Mouse (Mus musculus) macrophage (primary cell): Measurements from ENCODE around the gene Prr5. TPM values are rescaled to one million over a fixed set of nuclear protein-coding genes. Genes with fewer than 3 reads are reported as not detected.

ENCODE experiments used
- H3K27ac ChIP-seq: fragments of 350-480 bp; formaldehyde crosslinking; 2 replicates; pipeline ENCODE4 v1.9.0; 2021
- H3K36me3 ChIP-seq: fragments of 350-480 bp; formaldehyde crosslinking; 2 replicates; pipeline ENCODE4 v1.9.0; 2021; ENCODE audit errors: inconsistent target
- H3K4me3 ChIP-seq: fragments of 350-480 bp; formaldehyde crosslinking; 2 replicates; pipeline ENCODE4 v1.9.0; 2021; ENCODE audit errors: inconsistent target
- H3K79me2 ChIP-seq: fragments of 350-480 bp; formaldehyde crosslinking; 2 replicates; pipeline ENCODE4 v1.9.0; 2021; ENCODE audit errors: inconsistent target
- WGBS: methylation state at CpG from one replicate; pipeline ENCODE4 v1.1.7; 2026; ENCODE audit warnings: inconsistent platforms; ENCODE audit not compliant: missing documents; 5-methylcytosine and 5-hydroxymethylcytosine counted together
- polyA plus RNA-seq: library from polyadenylated mRNA; stranded (reverse); fragments of 250-400 nt; gene quantifications from 3 replicates; pipeline ENCODE4 v1.2.4, GENCODE M21; 2018; ENCODE audit warnings: inconsistent platforms

The Prr5 gene
- polyA plus RNA-seq, 1 experiment from 2014 or later, result 1.3 TPM

- WGBS, result 80% methylated on average over 1 of the region's 1 CpGs
Observed at GRCm38 (mm10) chr15:84641948-84642347, 27.5 kb upstream of the Prr5 start.

GRCm38 (mm10) chr15:84643178-84643577 lies 26.2 kb upstream of the Prr5 start:
- 9% methylated on average over 1 of the region's 1 CpGs for WGBS
- no peak overlapping the region for H3K27ac ChIP-seq
- H3K4me3 ChIP-seq, result no peak overlapping the region
- H3K79me2 ChIP-seq, result no peaks in the 10 kb centered on the region
- no peaks in the 10 kb centered on the region for H3K36me3 ChIP-seq

More at GRCm38 (mm10) chr15:84641948-84642347, 27.5 kb upstream of the Prr5 start:
- H3K4me3 ChIP-seq, result no peak overlapping the region
- no peak overlapping the region for H3K27ac ChIP-seq
- no peaks in the 10 kb centered on the region for H3K36me3 ChIP-seq
- H3K79me2 ChIP-seq, result no peaks in the 10 kb centered on the region

- 96% methylated on average over 6 of the region's 6 CpGs for WGBS
- Histone ChIP-seq H3K36me3 (no peaks in the 10 kb centered on the region), H3K27ac (no peak overlapping the region), H3K79me2 (no peaks in the 10 kb centered on the region), H3K4me3 (no peak overlapping the region)
Observed at GRCm38 (mm10) chr15:84651481-84651880, 17.9 kb upstream of the Prr5 start.

GRCm38 (mm10) chr15:84653151-84653550 lies 16.3 kb upstream of the Prr5 start:
- H3K27ac ChIP-seq, result no peak overlapping the region
- no peaks in the 10 kb centered on the region for H3K79me2 ChIP-seq
- no peaks in the 10 kb centered on the region for H3K36me3 ChIP-seq
- WGBS, result 99% methylated on average over 7 of the region's 7 CpGs
- H3K4me3 ChIP-seq, result no peak overlapping the region

GRCm38 (mm10) chr15:84653979-84654966 lies 15.1 kb upstream of the Prr5 start:
- H3K27ac ChIP-seq, result no peak overlapping the region

GRCm38 (mm10) chr15:84654975-84655374 lies 14.4 kb upstream of the Prr5 start:
- Histone ChIP-seq H3K27ac (no peak overlapping the region), H3K4me3 (no peak overlapping the region)
- WGBS, result 64% methylated on average over 10 of the region's 10 CpGs

More at GRCm38 (mm10) chr15:84653979-84654966, 15.1 kb upstream of the Prr5 start:
- H3K4me3 ChIP-seq, result no peak overlapping the region
- 15% methylated on average over 27 of the region's 28 CpGs for WGBS
- no peaks in the 10 kb centered on the region for H3K36me3 ChIP-seq
- H3K79me2 ChIP-seq, result no peaks in the 10 kb centered on the region

GRCm38 (mm10) chr15:84656689-84657088 lies 12.7 kb upstream of the Prr5 start:
- Histone ChIP-seq H3K27ac (no peak overlapping the region), H3K36me3 (no peaks in the 10 kb centered on the region), H3K4me3 (no peak overlapping the region), H3K79me2 (no peaks in the 10 kb centered on the region)
- 97% methylated on average over 3 of the region's 3 CpGs for WGBS

More at GRCm38 (mm10) chr15:84654975-84655374, 14.4 kb upstream of the Prr5 start:
- Histone ChIP-seq H3K36me3 (no peaks in the 10 kb centered on the region), H3K79me2 (no peaks in the 10 kb centered on the region)

- Histone ChIP-seq H3K79me2 (no peaks in the 10 kb centered on the region), H3K4me3 (no peak overlapping the region), H3K36me3 (no peaks in the 10 kb centered on the region), H3K27ac (no peak overlapping the region)
- 89% methylated on average over 9 of the region's 9 CpGs for WGBS
Observed at GRCm38 (mm10) chr15:84657384-84658064, 11.9 kb upstream of the Prr5 start.

GRCm38 (mm10) chr15:84658655-84659054 lies 10.8 kb upstream of the Prr5 start:
- no peaks in the 10 kb centered on the region for H3K36me3 ChIP-seq
- H3K27ac ChIP-seq, result no peak overlapping the region
- H3K4me3 ChIP-seq, result no peak overlapping the region
- WGBS, result 84% methylated on average over 2 of the region's 5 CpGs
- no peaks in the 10 kb centered on the region for H3K79me2 ChIP-seq

GRCm38 (mm10) chr15:84659856-84660255 lies 9.6 kb upstream of the Prr5 start:
- WGBS, result 94% methylated on average over 5 of the region's 5 CpGs
- Histone ChIP-seq H3K36me3 (no peaks in the 10 kb centered on the region), H3K79me2 (no peaks in the 10 kb centered on the region), H3K27ac (no peak overlapping the region), H3K4me3 (no peak overlapping the region)

- Histone ChIP-seq H3K36me3 (no peaks in the 10 kb centered on the region), H3K27ac (no peak overlapping the region), H3K4me3 (no peak overlapping the region), H3K79me2 (no peaks in the 10 kb centered on the region)
- WGBS, result 36% methylated on average over 2 of the region's 5 CpGs
Observed at GRCm38 (mm10) chr15:84661274-84661673, 8.1 kb upstream of the Prr5 start.

GRCm38 (mm10) chr15:84662952-84663684 lies 6.3 kb upstream of the Prr5 start:
- no peak overlapping the region for H3K4me3 ChIP-seq
- H3K36me3 ChIP-seq, result no peaks in the 10 kb centered on the region
- 7% methylated on average over 46 of the region's 56 CpGs for WGBS
- H3K27ac ChIP-seq, result no peak overlapping the region
- no peaks in the 10 kb centered on the region for H3K79me2 ChIP-seq

GRCm38 (mm10) chr15:84663685-84664060 lies 5.7 kb upstream of the Prr5 start:
- H3K4me3 ChIP-seq, result no peak overlapping the region

More at GRCm38 (mm10) chr15:84663685-84664060, 5.7 kb upstream of the Prr5 start:
- WGBS, result 90% methylated on average over 10 of the region's 10 CpGs
- Histone ChIP-seq H3K79me2 (no peaks in the 10 kb centered on the region), H3K27ac (no peak overlapping the region), H3K36me3 (no peaks in the 10 kb centered on the region)
